Mouse (Mus musculus): ENCODE measurements around the gene Mkrn1. TPM values are rescaled to one million over a fixed set of nuclear protein-coding genes. Genes with fewer than 3 reads are reported as not detected.
"Not testable (repeated sequence)": the region's sequence is repeated elsewhere in the genome, so short reads cannot be mapped to it uniquely, and the experiment has no call there.

The Mkrn1 gene
- polyA plus RNA-seq, 1 experiment from 2014 or later, result 116 TPM

DNA sequence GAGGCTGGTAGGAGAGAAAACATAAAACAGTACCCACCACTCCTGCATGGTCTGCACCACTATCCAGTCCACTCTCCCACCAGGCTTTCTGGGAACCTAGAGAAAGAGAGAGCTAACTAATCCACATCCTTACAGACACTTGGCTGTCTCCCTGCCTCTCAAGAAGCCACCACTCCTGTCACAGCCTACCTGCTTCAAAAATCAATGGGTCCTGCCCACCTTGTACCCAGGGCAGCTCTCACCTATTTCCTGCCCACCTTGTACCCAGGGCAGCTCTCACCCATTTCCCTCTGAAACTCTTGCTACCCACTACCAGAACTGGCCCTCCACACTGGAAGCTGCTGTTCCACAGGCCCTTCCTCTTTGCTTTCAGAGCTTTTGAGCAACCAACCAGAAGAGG lies 48.2 kb downstream of the Mkrn1 start:
- Histone ChIP-seq H3K36me3 (peaks cover 32% of the 10 kb centered on the region), H3K9me3 (no peaks in the 10 kb centered on the region), H3K27me3 (ENCODE audit: insufficient read depth, poor library complexity, severe bottlenecking) (no peaks in the 10 kb centered on the region), H3K4me3 (no peak overlapping the region), H3K27ac (no peak overlapping the region), H3K4me1 (replicated peaks) (peaks cover 24% of the 10 kb centered on the region)
- no peak for DNase-seq (ENCODE audit: low spot score)

DNA sequence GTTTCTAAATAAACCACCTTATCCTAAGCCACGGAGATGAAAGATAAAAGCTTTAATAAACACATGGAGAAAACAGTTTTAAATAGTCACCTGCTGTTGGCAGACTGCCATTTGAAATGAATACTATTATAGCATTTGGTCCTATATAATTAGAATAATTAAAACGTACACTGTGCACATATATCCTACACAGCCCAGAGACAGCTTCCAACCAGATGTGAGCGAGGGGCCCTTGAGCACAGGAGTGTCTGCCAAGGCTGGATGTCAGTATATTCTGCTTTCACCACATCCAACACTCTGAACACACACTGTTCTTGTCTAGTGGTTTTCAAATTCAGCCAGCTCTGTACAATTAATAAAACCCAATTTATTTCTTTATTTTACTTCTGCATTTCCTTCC lies 50.6 kb downstream of the Mkrn1 start:
- no peak for DNase-seq (ENCODE audit: low spot score)
- H3K4me3 ChIP-seq, result no peak overlapping the region
- H3K4me1 ChIP-seq (replicated peaks), result peaks cover 8% of the 10 kb centered on the region; the same call in 1 of the 2 replicates
- no peaks in the 10 kb centered on the region for H3K9me3 ChIP-seq
- H3K27ac ChIP-seq, result no peak overlapping the region
- 92% methylated on average over 3 of the region's 3 CpGs for WGBS
- peaks cover 49% of the 10 kb centered on the region for H3K36me3 ChIP-seq
- no peaks in the 10 kb centered on the region for H3K27me3 ChIP-seq (ENCODE audit: insufficient read depth, poor library complexity, severe bottlenecking)

DNA sequence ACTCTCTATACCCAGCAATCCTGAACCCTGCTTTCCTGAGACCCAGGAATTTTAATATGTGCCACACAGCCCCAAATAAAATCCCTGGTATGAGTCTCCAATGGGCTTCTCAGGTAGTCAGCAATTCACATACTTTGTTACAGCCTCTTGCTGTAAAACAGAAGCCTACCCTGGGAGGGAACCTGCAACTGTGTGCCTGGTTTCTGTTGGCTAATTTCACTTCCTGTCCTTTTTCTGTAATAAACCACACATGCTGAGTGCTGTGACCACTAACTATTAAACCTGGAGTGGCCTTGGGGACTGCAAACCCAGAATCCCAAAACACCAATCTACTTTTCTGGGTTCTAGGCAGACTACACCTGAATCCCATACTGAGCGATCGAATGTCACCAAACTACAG lies 57.6 kb downstream of the Mkrn1 start:
- no peak overlapping the region for H3K4me3 ChIP-seq
- H3K27ac ChIP-seq, result no peak overlapping the region
- peaks cover 84% of the 10 kb centered on the region for H3K36me3 ChIP-seq
- H3K27me3 ChIP-seq (ENCODE audit: insufficient read depth, poor library complexity, severe bottlenecking), result no peaks in the 10 kb centered on the region
- 92% methylated on average over 2 of the region's 2 CpGs for WGBS
- DNase-seq (ENCODE audit: low spot score), result no peak
- no peaks in the 10 kb centered on the region for H3K4me1 ChIP-seq (replicated peaks)
- H3K9me3 ChIP-seq, result no peaks in the 10 kb centered on the region

DNA sequence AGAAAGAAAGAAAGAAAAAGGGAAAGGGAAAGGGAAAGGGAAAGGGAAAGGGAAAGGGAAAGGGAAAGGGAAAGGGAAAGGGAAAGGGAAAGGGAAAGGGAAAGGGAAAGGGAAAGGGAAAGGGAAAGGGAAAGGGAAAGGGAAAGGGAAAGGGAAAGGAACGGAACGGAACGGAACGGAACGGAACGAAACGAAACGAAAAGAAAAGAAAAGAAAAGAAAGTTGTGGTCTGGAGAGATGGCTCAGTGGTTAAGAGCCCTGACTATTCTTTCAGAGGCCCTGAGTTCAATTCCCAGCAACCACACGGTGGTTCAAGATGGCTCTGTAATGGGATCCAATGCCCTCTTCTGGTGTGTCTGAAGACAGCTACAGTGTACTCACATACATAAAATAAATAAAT lies 61.1 kb downstream of the Mkrn1 start:
- H3K4me1 ChIP-seq (replicated peaks); H3K27ac ChIP-seq; H3K27me3 ChIP-seq (ENCODE audit: insufficient read depth, poor library complexity, severe bottlenecking); H3K4me3 ChIP-seq; DNase-seq (ENCODE audit: low spot score); H3K9me3 ChIP-seq: not testable (repeated sequence)
- H3K36me3 ChIP-seq, result peaks cover 86% of the 10 kb centered on the region
- WGBS, result 95% methylated on average over 9 of the region's 9 CpGs

DNA sequence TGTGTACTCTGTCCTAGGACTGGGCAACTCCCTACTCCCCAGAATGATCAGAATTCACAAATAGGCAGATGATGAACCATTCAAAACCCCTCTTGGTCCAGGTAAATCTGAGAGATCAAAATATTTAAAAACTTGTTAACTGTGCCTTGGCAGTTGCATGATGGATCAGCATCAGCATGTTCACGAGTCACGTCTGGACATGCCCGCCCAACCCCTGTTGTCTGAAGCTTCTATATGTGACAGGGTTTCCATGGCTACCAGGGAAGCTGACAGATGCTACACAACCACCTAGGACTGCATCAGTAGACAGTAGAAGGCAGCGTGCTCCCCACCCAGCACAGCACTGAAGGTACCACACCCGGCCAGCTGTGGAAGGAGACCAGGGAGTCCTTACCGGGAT lies 71.3 kb downstream of the Mkrn1 start:
- WGBS, result 63% methylated on average over 6 of the region's 6 CpGs
- peaks cover 67% of the 10 kb centered on the region for H3K36me3 ChIP-seq
- no peaks in the 10 kb centered on the region for H3K27me3 ChIP-seq (ENCODE audit: insufficient read depth, poor library complexity, severe bottlenecking)
- no peaks in the 10 kb centered on the region for H3K9me3 ChIP-seq
- no peak overlapping the region for H3K4me3 ChIP-seq
- DNase-seq (ENCODE audit: low spot score), result peak; percentile 17
- H3K4me1 ChIP-seq (replicated peaks), result peaks cover 58% of the 10 kb centered on the region
- H3K27ac ChIP-seq, result peak overlapping the region; percentile 94

DNA sequence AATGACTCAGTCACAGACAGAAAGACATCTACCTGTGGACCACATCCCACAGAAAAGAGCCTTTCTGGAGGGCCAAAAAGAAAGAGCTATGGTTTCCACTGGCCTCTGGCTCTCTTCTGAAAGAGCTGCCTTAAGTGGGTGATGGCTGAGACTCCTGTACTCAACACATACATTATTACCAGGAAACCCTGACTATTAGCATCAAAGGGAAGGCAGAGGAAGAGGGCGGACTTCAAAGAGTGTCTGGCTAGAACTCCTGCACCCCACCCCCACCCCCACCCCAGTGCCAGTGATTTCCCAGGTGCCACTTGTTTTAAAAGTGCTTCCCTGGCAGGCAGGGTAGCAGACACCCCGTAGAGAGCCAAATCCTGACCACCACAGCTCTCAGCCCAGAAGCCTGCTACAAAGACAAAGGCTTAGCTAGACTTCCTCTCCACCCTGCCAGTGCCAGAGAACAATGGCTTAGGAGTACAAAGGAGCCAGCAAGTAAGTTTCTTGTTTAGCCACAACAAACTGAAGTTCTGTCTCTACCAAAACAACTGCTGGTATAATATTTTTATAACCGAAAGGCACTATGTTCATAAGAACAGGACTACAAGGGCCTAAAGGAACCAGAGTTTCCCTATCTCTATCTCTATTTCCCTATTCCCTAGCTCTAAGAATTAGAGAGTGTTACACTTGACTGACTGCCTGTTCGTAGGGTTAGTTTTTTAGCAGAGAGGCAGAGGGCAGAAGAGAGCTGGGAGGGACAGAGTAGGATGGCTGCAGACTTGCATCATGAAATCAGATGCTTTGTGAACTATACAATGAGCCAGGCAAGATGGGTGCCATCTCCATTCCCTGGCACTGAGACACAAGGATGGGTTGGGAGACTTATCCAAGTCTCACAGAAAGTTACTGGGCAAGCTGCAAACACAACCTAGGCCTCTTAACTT lies 72.1 kb downstream of the Mkrn1 start:
- 15% methylated on average over 4 of the region's 4 CpGs for WGBS
- H3K4me1 ChIP-seq (replicated peaks), result peaks cover 58% of the 10 kb centered on the region
- H3K27me3 ChIP-seq (ENCODE audit: insufficient read depth, poor library complexity, severe bottlenecking), result no peaks in the 10 kb centered on the region
- DNase-seq (ENCODE audit: low spot score), result peak; percentile 48
- H3K9me3 ChIP-seq, result no peaks in the 10 kb centered on the region
- H3K27ac ChIP-seq, result peak overlapping the region; percentile 94
- H3K36me3 ChIP-seq, result peaks cover 67% of the 10 kb centered on the region
- no peak overlapping the region for H3K4me3 ChIP-seq

Other genes starting within 250 kb of the Mkrn1 start
- 12.0 and 13.9 TPM in 2 replicates for gene Kdm7a, start 213.7 kb downstream of the Mkrn1 start, polyA plus RNA-seq (2016; fragmentation: Nextera tagmentation; extraction: Ambion mirVana)
- 43.1 and 51.5 TPM in 2 replicates for gene Slc37a3, start 42.8 kb downstream of the Mkrn1 start, polyA plus RNA-seq (2016; fragmentation: Nextera tagmentation; extraction: Ambion mirVana)
- gene Rab19, start 39.3 kb downstream of the Mkrn1 start, polyA plus RNA-seq (2016; fragmentation: Nextera tagmentation; extraction: Ambion mirVana), result 0.31 and 0.80 TPM in 2 replicates
- 42.7 and 45.6 TPM in 2 replicates for gene Dennd2a, start 137.4 kb upstream of the Mkrn1 start, polyA plus RNA-seq (2016; fragmentation: Nextera tagmentation; extraction: Ambion mirVana)
- 29.3 and 30.8 TPM in 2 replicates for gene Adck2, start 153.4 kb upstream of the Mkrn1 start, polyA plus RNA-seq (2016; fragmentation: Nextera tagmentation; extraction: Ambion mirVana)
- 0.76 and 1.6 TPM in 2 replicates for gene Gm42420, start 165.3 kb upstream of the Mkrn1 start, polyA plus RNA-seq (2016; fragmentation: Nextera tagmentation; extraction: Ambion mirVana)
- gene Ndufb2, start 172.1 kb upstream of the Mkrn1 start, polyA plus RNA-seq (2016; fragmentation: Nextera tagmentation; extraction: Ambion mirVana), result 292 and 328 TPM in 2 replicates

Measured in hindbrain, embryonic 10.5 days (tissue).